Mouse (Mus musculus) ovary, adult 18-20 months (tissue): ENCODE results near the gene Vmn1r4.

Experiments used
- DNase-seq: peaks from one replicate; pipeline ENCODE4 v3.0.0; 2022; ENCODE audit warnings: low spot score, mixed read lengths

Vmn1r4 gene

GRCm38 (mm10) chr6:56923726-56924707 lies at the start of gene Vmn1r4, which contains the start of gene Nt5c3:
Gene Vmn1r4 (plus strand): TSS chr6:56924015.
Gene Nt5c3 (minus strand): TSS chr6:56923932.
- peak; percentile 88 for DNase-seq

- DNase-seq: no peak
Measured at GRCm38 (mm10) chr6:56876870-56877269, 46.9 kb upstream of the Vmn1r4 start.

GRCm38 (mm10) chr6:56877985-56878384 lies 45.8 kb upstream of the Vmn1r4 start:
- no peak for DNase-seq

- no peak for DNase-seq
Measured at GRCm38 (mm10) chr6:56879352-56879955, 44.4 kb upstream of the Vmn1r4 start.

GRCm38 (mm10) chr6:56888561-56888960 lies 35.3 kb upstream of the Vmn1r4 start:
- DNase-seq: no peak

GRCm38 (mm10) chr6:56890762-56891161 lies 33.1 kb upstream of the Vmn1r4 start:
- no peak for DNase-seq

- no peak for DNase-seq
Measured at GRCm38 (mm10) chr6:56899601-56900000, 24.2 kb upstream of the Vmn1r4 start.

- DNase-seq: no peak
Measured at GRCm38 (mm10) chr6:56901336-56901735, 22.5 kb upstream of the Vmn1r4 start.

GRCm38 (mm10) chr6:56901824-56902386 lies 21.9 kb upstream of the Vmn1r4 start:
- DNase-seq: peak; percentile 45

GRCm38 (mm10) chr6:56902606-56903520 lies 21.0 kb upstream of the Vmn1r4 start:
- no peak for DNase-seq

- DNase-seq: no peak
Measured at GRCm38 (mm10) chr6:56903831-56904230, 20.0 kb upstream of the Vmn1r4 start.

GRCm38 (mm10) chr6:56904330-56904729 lies 19.5 kb upstream of the Vmn1r4 start:
- DNase-seq: no peak

GRCm38 (mm10) chr6:56904982-56905381 lies 18.8 kb upstream of the Vmn1r4 start:
- no peak for DNase-seq

- DNase-seq: no peak
Measured at GRCm38 (mm10) chr6:56905486-56905885, 18.3 kb upstream of the Vmn1r4 start.

- DNase-seq: no peak
Measured at GRCm38 (mm10) chr6:56906121-56906846, 17.5 kb upstream of the Vmn1r4 start.

- no peak for DNase-seq
Measured at GRCm38 (mm10) chr6:56907973-56908372, 15.8 kb upstream of the Vmn1r4 start.

- DNase-seq: no peak
Measured at GRCm38 (mm10) chr6:56908397-56908796, 15.4 kb upstream of the Vmn1r4 start.

- DNase-seq: no peak
Measured at GRCm38 (mm10) chr6:56908912-56909311, 14.9 kb upstream of the Vmn1r4 start.

GRCm38 (mm10) chr6:56910910-56911309 lies 12.9 kb upstream of the Vmn1r4 start:
- DNase-seq: no peak

GRCm38 (mm10) chr6:56913092-56913858 lies 10.5 kb upstream of the Vmn1r4 start:
- no peak for DNase-seq
